Mouse (Mus musculus): ENCODE measurements around the gene Rps17. TPM values are rescaled to one million over a fixed set of nuclear protein-coding genes. Genes with fewer than 3 reads are reported as not detected.

Rps17 gene
- 1,090 and 1,108 TPM in 2 replicates for polyA plus RNA-seq (2014; fragmentation: Nextera tagmentation; extraction: Ambion mirVana)

DNA sequence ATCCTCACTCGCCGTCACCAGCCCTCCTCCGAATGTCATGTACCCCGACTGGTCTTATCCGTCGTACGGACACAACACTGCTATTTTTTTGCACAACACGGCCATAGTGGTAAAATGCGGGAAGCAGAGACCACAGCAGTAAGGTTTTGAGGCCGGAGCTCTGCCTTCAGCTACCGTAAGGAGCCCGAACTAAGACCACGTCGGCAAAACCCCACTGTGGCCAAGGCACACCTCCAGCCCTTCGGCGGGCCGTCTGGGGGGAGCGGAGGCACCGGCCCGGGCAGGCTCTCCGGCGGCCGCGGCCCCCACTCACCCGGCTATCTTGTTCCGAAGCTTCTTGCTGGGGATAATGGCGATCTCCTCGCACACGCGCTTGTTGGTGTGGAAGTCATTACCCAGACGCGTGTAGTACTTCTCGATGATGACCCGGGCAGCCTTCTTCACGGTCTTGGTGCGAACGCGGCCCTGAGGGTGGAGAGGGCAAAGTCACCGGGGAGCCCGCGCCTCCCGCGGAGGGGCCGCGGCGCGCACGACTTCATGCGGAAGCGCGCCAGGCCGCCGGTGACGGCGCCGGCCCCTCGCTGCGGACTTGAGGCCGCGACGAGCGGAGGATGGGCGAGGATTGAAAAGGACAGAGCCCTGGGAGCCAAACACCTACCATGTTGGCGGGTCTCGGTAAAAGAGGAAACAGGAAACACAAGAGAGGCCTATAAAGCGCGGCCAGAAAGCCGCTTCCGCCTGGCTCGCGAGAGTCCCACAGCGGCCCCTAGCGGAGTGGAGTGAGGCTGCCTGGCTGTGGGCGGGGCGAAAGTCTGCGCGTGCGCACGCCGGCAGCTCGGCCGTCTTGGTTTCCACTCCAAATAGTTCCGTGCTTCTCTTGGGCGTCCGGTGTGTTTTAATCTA is at the start of gene Rps17:
Gene Rps17, minus strand, starts transcription at position 711 of the 903 bp plus-strand sequence.
- H3K27me3 ChIP-seq (ENCODE audit: control insufficient read depth, insufficient read depth, low read length), result no peaks in the 10 kb centered on the region
- peak within 1 kb of the TSS; percentile 74 for H3K27ac ChIP-seq (ENCODE audit: low read depth, low read length)
- ATAC-seq (ENCODE audit: insufficient read depth, low FRiP score, low TSS enrichment), result peak; percentile 93
- peak within 1 kb of the TSS; percentile 95 for H3K4me3 ChIP-seq (ENCODE audit: low read depth, low read length)
- peak within 1 kb of the TSS; percentile 77 for H3K4me2 ChIP-seq (ENCODE audit: low read depth)
- H3K9me3 ChIP-seq (ENCODE audit: control insufficient read depth, low read length), result no peaks in the 10 kb centered on the region
- DNase-seq (ENCODE audit: low spot score), result peak; percentile 97
- under 1% methylated on average over 79 of the region's 85 CpGs for WGBS
- H3K4me1 ChIP-seq (ENCODE audit: control insufficient read depth, insufficient read depth, low read length), result peaks cover 14% of the 10 kb centered on the region
- peaks cover 19% of the 10 kb centered on the region for H3K36me3 ChIP-seq (ENCODE audit: control insufficient read depth, insufficient read depth, low read length)
- peak within 1 kb of the TSS; percentile 98 for H3K9ac ChIP-seq (ENCODE audit: low read length)

DNA sequence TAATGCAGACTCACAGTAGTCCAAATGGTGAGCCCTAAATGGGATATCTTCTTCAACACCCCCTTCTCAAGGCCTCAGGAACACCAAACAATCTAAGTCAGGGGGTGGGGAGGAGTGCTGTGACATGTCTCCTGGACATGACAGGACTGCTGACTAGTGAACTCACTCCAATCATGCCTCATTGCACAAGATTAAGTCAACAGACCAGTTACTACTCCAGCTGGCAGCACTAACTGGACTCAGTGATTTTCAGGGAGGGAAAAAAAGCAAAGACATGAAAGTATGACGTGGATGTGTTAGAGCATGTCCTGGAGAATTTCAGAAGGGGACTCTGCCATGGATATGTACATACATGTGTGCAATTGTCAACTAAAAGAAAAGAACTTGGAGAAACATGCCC is 34.3 kb upstream of the Rps17 start:
- no peak for ATAC-seq (ENCODE audit: insufficient read depth, low FRiP score, low TSS enrichment)
- Histone ChIP-seq H3K9me3 (ENCODE audit: control insufficient read depth, low read length) (no peaks in the 10 kb centered on the region), H3K4me3 (ENCODE audit: low read depth, low read length) (no peak overlapping the region), H3K36me3 (ENCODE audit: control insufficient read depth, insufficient read depth, low read length) (no peaks in the 10 kb centered on the region), H3K27ac (ENCODE audit: low read depth, low read length) (no peak overlapping the region), H3K4me2 (ENCODE audit: low read depth) (no peak overlapping the region), H3K9ac (ENCODE audit: low read length) (no peak overlapping the region), H3K4me1 (ENCODE audit: control insufficient read depth, insufficient read depth, low read length) (no peaks in the 10 kb centered on the region), H3K27me3 (ENCODE audit: control insufficient read depth, insufficient read depth, low read length) (no peaks in the 10 kb centered on the region)
- WGBS, result 85% methylated on average over 1 of the region's 1 CpGs
- DNase-seq (ENCODE audit: low spot score), result no peak

DNA sequence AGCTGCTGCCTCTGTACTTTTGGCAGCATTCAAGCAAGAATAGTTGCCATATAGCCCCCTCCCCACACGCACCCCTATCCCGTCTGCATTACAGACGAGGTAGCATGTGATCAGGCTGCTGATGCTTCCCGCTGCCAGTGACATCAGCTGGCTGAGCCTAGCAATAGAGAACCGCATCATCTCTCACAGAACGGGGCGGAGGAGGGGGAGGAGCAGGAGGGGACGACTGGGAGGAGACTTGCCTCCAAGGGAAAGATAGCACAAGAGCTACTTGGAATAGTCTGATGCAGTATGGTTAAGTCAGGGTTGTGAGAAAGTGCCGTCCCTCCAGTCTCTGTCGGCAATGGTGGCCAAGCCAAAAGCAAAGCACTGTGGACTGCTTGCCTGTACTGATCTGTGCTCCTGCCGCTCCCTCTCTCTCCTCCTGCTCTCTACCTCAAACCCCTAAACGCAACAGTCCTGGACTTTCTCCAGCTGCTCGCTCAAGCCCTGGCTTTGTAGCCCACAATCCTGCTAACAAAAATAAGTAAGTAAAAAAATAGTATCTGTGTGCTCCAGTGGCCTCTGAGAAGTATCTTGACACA is 27.4 kb upstream of the Rps17 start:
- Histone ChIP-seq H3K27ac (ENCODE audit: low read depth, low read length) (no peak overlapping the region), H3K9me3 (ENCODE audit: control insufficient read depth, low read length) (no peaks in the 10 kb centered on the region), H3K9ac (ENCODE audit: low read length) (peak overlapping the region; percentile 23; the same call in 1 of the 2 replicates), H3K27me3 (ENCODE audit: control insufficient read depth, insufficient read depth, low read length) (no peaks in the 10 kb centered on the region), H3K4me1 (ENCODE audit: control insufficient read depth, insufficient read depth, low read length) (no peaks in the 10 kb centered on the region), H3K4me3 (ENCODE audit: low read depth, low read length) (no peak overlapping the region), H3K36me3 (ENCODE audit: control insufficient read depth, insufficient read depth, low read length) (no peaks in the 10 kb centered on the region), H3K4me2 (ENCODE audit: low read depth) (peak overlapping the region; percentile 25)
- WGBS, result 10% methylated on average over 13 of the region's 13 CpGs
- ATAC-seq (ENCODE audit: insufficient read depth, low FRiP score, low TSS enrichment), result peak; percentile 74
- DNase-seq (ENCODE audit: low spot score), result peak; percentile 71

DNA sequence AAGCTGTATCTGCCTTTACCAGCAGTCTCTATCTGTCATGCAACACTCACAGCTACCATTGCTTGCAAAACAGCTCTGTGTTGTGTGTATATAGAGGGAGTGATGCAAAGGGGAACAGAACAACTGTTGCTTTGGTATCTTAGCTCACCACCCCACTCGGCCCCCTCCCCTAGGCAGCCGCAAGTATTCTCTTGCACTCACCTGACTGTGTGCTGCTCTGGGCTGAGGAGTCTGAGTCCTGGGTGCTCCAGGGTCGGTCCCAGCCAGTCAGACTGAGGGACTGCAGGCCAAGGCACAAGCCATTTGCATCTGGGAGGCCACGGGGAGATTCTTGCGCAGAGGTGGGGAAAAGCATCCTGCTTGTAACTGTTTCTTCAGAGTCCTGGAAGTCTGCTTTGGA is 26.8 kb upstream of the Rps17 start:
- WGBS, result 20% methylated on average over 5 of the region's 5 CpGs
- DNase-seq (ENCODE audit: low spot score) (no peak), ATAC-seq (ENCODE audit: insufficient read depth, low FRiP score, low TSS enrichment) (no peak)
- Histone ChIP-seq H3K36me3 (ENCODE audit: control insufficient read depth, insufficient read depth, low read length) (no peaks in the 10 kb centered on the region), H3K4me2 (ENCODE audit: low read depth) (peak overlapping the region; percentile 25), H3K9ac (ENCODE audit: low read length) (no peak overlapping the region), H3K4me1 (ENCODE audit: control insufficient read depth, insufficient read depth, low read length) (no peaks in the 10 kb centered on the region), H3K27ac (ENCODE audit: low read depth, low read length) (no peak overlapping the region), H3K4me3 (ENCODE audit: low read depth, low read length) (no peak overlapping the region), H3K9me3 (ENCODE audit: control insufficient read depth, low read length) (no peaks in the 10 kb centered on the region), H3K27me3 (ENCODE audit: control insufficient read depth, insufficient read depth, low read length) (no peaks in the 10 kb centered on the region)

DNA sequence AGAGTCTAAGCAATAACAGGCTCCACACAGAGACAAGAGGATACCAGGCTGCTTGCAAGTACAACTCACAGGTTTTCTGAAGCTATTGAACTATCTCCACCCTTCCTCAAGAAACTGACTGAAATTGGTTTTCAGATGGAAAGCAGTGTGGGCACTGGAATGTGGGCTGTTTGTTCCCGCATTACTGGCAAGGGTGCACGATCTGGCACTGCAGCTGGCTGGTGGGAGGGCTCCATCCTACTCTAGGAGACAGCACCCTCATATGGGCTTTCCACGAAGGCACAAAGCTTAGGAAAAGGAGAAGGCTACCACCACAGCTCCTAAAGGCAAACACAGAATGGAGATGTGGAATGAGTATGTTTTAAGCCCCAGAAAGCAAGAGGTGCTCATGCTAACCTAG is 24.7 kb upstream of the Rps17 start:
- Histone ChIP-seq H3K4me2 (ENCODE audit: low read depth) (no peak overlapping the region), H3K4me3 (ENCODE audit: low read depth, low read length) (no peak overlapping the region), H3K36me3 (ENCODE audit: control insufficient read depth, insufficient read depth, low read length) (no peaks in the 10 kb centered on the region), H3K4me1 (ENCODE audit: control insufficient read depth, insufficient read depth, low read length) (no peaks in the 10 kb centered on the region), H3K9me3 (ENCODE audit: control insufficient read depth, low read length) (no peaks in the 10 kb centered on the region), H3K27ac (ENCODE audit: low read depth, low read length) (no peak overlapping the region), H3K9ac (ENCODE audit: low read length) (no peak overlapping the region), H3K27me3 (ENCODE audit: control insufficient read depth, insufficient read depth, low read length) (no peaks in the 10 kb centered on the region)
- ATAC-seq (ENCODE audit: insufficient read depth, low FRiP score, low TSS enrichment), result no peak
- 61% methylated on average over 3 of the region's 3 CpGs for WGBS
- DNase-seq (ENCODE audit: low spot score), result no peak

DNA sequence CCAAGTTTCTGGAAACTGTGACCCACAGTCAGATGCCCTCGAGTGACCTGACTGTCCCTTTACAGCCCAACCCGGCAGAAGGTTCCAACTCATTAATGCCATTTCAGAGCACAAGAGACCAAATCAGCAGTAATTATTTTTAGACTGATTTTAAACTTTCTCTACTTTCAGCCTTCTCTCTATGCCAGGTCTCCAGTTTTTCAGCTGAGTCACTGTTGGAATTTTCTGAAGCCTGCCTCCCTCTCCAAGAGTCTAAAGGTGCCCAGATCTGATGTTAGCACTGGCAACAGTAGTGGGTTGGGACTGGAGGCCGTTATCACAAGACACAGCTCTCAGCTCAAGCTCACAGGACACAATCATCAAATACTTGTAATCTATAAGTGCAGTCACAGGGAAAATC is 22.9 kb upstream of the Rps17 start:
- no peak overlapping the region for H3K4me3 ChIP-seq (ENCODE audit: low read depth, low read length)
- DNase-seq (ENCODE audit: low spot score), result no peak
- no peaks in the 10 kb centered on the region for H3K9me3 ChIP-seq (ENCODE audit: control insufficient read depth, low read length)
- H3K36me3 ChIP-seq (ENCODE audit: control insufficient read depth, insufficient read depth, low read length), result no peaks in the 10 kb centered on the region
- WGBS, result 79% methylated on average over 3 of the region's 3 CpGs
- H3K4me1 ChIP-seq (ENCODE audit: control insufficient read depth, insufficient read depth, low read length), result no peaks in the 10 kb centered on the region
- H3K4me2 ChIP-seq (ENCODE audit: low read depth), result no peak overlapping the region
- H3K27ac ChIP-seq (ENCODE audit: low read depth, low read length), result no peak overlapping the region
- ATAC-seq (ENCODE audit: insufficient read depth, low FRiP score, low TSS enrichment), result no peak
- no peaks in the 10 kb centered on the region for H3K27me3 ChIP-seq (ENCODE audit: control insufficient read depth, insufficient read depth, low read length)
- no peak overlapping the region for H3K9ac ChIP-seq (ENCODE audit: low read length)

DNA sequence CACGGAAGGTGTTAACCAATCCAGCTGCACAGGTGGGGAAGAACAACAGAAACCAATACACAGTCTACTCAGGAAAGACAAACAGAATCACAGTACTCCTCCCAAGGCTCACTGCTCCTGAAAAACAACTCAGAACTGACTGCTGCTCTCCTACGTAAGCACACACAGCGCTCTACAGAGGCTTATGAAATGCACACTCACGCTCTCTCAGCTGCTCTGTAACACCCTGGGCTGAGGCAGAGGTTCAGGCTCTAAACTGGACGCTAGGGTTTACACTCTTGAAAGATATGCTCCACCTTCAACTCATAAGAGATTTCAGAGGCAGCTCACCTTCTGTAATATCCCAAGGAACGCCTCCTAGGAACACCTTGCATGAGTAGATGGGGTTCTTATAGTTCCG is 11.9 kb upstream of the Rps17 start:
- ATAC-seq (ENCODE audit: insufficient read depth, low FRiP score, low TSS enrichment), result no peak
- DNase-seq (ENCODE audit: low spot score), result no peak

DNA sequence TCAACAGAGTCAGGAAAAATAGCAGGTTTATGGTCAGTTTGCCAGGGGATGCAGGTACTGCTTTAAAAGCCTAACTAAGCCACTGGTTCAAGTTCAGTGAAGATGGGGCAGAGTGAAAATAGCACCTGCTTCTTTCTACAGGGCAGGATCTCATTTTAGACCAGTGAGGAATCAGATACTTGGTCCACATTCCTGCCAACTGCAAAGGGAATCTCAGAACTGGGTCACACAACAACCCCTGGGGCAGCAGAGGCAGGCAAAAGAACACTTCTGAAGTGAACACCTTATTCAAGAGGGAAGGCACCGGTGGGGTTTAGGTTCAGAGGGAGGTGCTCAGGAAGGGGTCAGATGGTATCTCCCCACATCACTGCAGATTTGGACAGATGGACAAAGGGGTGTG is 11.3 kb upstream of the Rps17 start:
- WGBS, result 88% methylated on average over 1 of the region's 1 CpGs
- Histone ChIP-seq H3K4me1 (ENCODE audit: control insufficient read depth, insufficient read depth, low read length) (no peaks in the 10 kb centered on the region), H3K9me3 (ENCODE audit: control insufficient read depth, low read length) (no peaks in the 10 kb centered on the region), H3K27me3 (ENCODE audit: control insufficient read depth, insufficient read depth, low read length) (no peaks in the 10 kb centered on the region), H3K4me2 (ENCODE audit: low read depth) (no peak overlapping the region), H3K36me3 (ENCODE audit: control insufficient read depth, insufficient read depth, low read length) (no peaks in the 10 kb centered on the region), H3K9ac (ENCODE audit: low read length) (no peak overlapping the region), H3K4me3 (ENCODE audit: low read depth, low read length) (no peak overlapping the region), H3K27ac (ENCODE audit: low read depth, low read length) (no peak overlapping the region)
- DNase-seq (ENCODE audit: low spot score), result no peak
- no peak for ATAC-seq (ENCODE audit: insufficient read depth, low FRiP score, low TSS enrichment)

More for the DNA sequence above, 11.9 kb upstream of the Rps17 start:
- no peaks in the 10 kb centered on the region for H3K27me3 ChIP-seq (ENCODE audit: control insufficient read depth, insufficient read depth, low read length)
- no peaks in the 10 kb centered on the region for H3K36me3 ChIP-seq (ENCODE audit: control insufficient read depth, insufficient read depth, low read length)
- H3K9ac ChIP-seq (ENCODE audit: low read length), result no peak overlapping the region
- H3K4me1 ChIP-seq (ENCODE audit: control insufficient read depth, insufficient read depth, low read length), result no peaks in the 10 kb centered on the region
- no peak overlapping the region for H3K4me2 ChIP-seq (ENCODE audit: low read depth)
- 85% methylated on average over 7 of the region's 7 CpGs for WGBS
- no peaks in the 10 kb centered on the region for H3K9me3 ChIP-seq (ENCODE audit: control insufficient read depth, low read length)
- no peak overlapping the region for H3K4me3 ChIP-seq (ENCODE audit: low read depth, low read length)
- H3K27ac ChIP-seq (ENCODE audit: low read depth, low read length), result no peak overlapping the region

DNA sequence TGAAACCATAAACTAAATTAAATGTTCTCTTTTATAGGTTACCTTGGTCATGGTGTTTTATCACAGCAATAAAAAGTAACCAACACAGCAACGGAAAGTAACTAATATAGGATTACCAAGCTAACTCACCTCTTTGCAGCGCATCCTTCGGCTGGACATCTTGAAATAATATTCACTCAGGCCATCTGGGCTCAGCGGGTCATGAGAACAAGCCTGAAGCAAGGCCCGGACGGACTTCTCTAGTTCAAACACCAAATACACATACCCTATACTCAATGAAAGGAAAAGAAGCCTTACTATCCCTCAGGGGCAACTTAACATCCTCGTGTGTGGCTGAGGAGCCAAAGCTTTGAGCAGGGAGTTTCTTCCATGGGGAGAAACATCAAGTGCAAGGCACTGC is 10.7 kb upstream of the Rps17 start:
- no peak overlapping the region for H3K27ac ChIP-seq (ENCODE audit: low read depth, low read length)
- H3K9ac ChIP-seq (ENCODE audit: low read length), result no peak overlapping the region
- ATAC-seq (ENCODE audit: insufficient read depth, low FRiP score, low TSS enrichment) (no peak), DNase-seq (ENCODE audit: low spot score) (no peak)
- H3K4me1 ChIP-seq (ENCODE audit: control insufficient read depth, insufficient read depth, low read length), result no peaks in the 10 kb centered on the region
- no peaks in the 10 kb centered on the region for H3K27me3 ChIP-seq (ENCODE audit: control insufficient read depth, insufficient read depth, low read length)
- WGBS, result 79% methylated on average over 7 of the region's 7 CpGs
- H3K4me3 ChIP-seq (ENCODE audit: low read depth, low read length), result no peak overlapping the region
- no peaks in the 10 kb centered on the region for H3K36me3 ChIP-seq (ENCODE audit: control insufficient read depth, insufficient read depth, low read length)
- no peak overlapping the region for H3K4me2 ChIP-seq (ENCODE audit: low read depth)
- H3K9me3 ChIP-seq (ENCODE audit: control insufficient read depth, low read length), result no peaks in the 10 kb centered on the region
